Mouse (Mus musculus): ENCODE results near the gene Moxd1.

GRCm38 (mm10) chr10:24292671-24293070 lies 69.4 kb downstream of the Moxd1 start:
- TF ChIP-seq CTCF (IDR thresholded peaks at IDR 0.05; ENCODE audit: low read depth) (no peak), EP300 (IDR thresholded peaks at IDR 0.05; ENCODE audit: low read depth) (no peak)

Data from heart, postnatal 0 days (tissue).